Mouse (Mus musculus) kidney, postnatal 10 days (tissue): ENCODE measurements around the gene Pik3c2a.

Experiments used
- DNase-seq: peaks from one replicate; pipeline ENCODE4 v3.0.0; 2021; ENCODE audit warnings: mixed read lengths

The Pik3c2a gene

DNA sequence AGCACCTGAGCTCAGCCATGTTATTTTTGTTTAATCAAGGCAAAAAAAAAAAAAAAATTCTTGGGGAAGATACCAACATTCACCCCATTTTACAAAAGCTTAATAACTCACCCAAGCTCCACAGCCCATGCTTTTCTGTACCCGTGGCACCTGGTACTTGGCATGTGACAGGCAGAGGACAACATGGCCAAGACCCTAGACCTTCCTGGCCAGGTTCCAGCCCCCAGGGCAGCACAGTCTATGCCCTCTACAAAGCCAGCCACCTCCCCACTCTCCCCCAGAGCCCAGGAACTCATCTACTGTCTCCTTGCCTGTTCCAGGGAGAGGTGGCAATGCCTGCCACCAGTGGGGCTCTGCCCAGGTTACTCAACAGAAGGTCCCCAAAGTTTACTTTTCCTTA is 152.7 kb downstream of the Pik3c2a start:
- DNase-seq, result peak; percentile 47

GRCm38 (mm10) chr7:116288996-116289395 is 154.3 kb downstream of the Pik3c2a start:
- DNase-seq, result peak; percentile 42

DNA sequence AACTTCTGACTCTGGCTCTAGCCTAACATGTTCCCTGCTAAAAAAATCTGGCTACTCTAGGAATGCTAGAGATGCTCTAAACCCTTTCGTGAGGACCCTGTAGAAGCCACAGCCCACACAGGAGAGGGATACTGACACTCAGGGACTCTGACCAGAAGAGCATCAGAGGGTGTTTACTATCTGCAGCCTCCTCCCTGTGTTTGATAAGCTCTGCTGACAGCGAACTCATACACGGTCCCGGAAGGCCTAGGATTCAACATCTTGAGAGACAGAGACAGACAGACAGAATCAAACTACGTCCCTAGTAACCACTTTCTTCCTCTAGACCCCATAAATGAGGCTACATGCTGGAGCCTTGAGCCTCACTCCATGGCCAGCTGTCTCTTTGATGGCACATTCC is 155.3 kb downstream of the Pik3c2a start:
- no peak for DNase-seq
